Mouse (Mus musculus) forebrain, embryonic 11.5 days (tissue): ENCODE measurements at regions not wholly inside any gene's neighbourhood (a gene's known extent, or its start where the extent isn't known, plus 50 kb on each side); places are given as distances from the start of the nearest gene placed in this dataset.

Source experiments
- ATAC-seq: fragments of 200-750 bp; cut with Nextera tagmentation; replicated peaks from 2 replicates; pipeline ENCODE4 v1.8.0; 2017; ENCODE audit warnings: moderate TSS enrichment; ENCODE audit not compliant: low FRiP score
- DNase-seq: peaks from one replicate; pipeline ENCODE4 v3.0.0-alpha.2; 2017; ENCODE audit warnings: low spot score
- H3K27ac ChIP-seq: fragments of 300-500 bp; sonication (generic); 2 replicates; pipeline ENCODE4 v1.5.1; 2014; ENCODE audit warnings: low read depth, low read length
- H3K27me3 ChIP-seq: fragments of 300-500 bp; sonication (generic); 2 replicates; pipeline ENCODE4 v1.6.1; 2014; ENCODE audit warnings: mild to moderate bottlenecking, low read length, mixed read lengths; ENCODE audit not compliant: control insufficient read depth, insufficient read depth
- H3K36me3 ChIP-seq: fragments of 300-500 bp; sonication (generic); 2 replicates; pipeline ENCODE4 v1.6.1; 2014; ENCODE audit warnings: mild to moderate bottlenecking, low read length, moderate library complexity, mixed read lengths; ENCODE audit not compliant: control insufficient read depth, insufficient read depth
- H3K4me1 ChIP-seq: fragments of 300-500 bp; sonication (generic); replicated peaks from 2 replicates; pipeline ENCODE4 v1.6.1; 2014; ENCODE audit warnings: low read length, mixed read lengths; ENCODE audit not compliant: control insufficient read depth, insufficient read depth
- H3K4me2 ChIP-seq: fragments of 300-500 bp; sonication (generic); 2 replicates; pipeline ENCODE4 v1.6.1; 2014; ENCODE audit warnings: low read depth, mild to moderate bottlenecking, low read length, moderate library complexity, mixed read lengths; ENCODE audit not compliant: severe bottlenecking
- H3K4me3 ChIP-seq: fragments of 300-500 bp; sonication (generic); 2 replicates; pipeline ENCODE4 v1.5.1; 2014; ENCODE audit warnings: low read depth, low read length
- H3K9ac ChIP-seq: fragments of 300-500 bp; sonication (generic); 2 replicates; pipeline ENCODE4 v1.6.1; 2014; ENCODE audit warnings: low read length
- H3K9me3 ChIP-seq: fragments of 300-500 bp; sonication (generic); 2 replicates; pipeline ENCODE4 v1.6.1; 2016; ENCODE audit warnings: low read length, mixed read lengths; ENCODE audit not compliant: control insufficient read depth
- WGBS: fragments of 180-500 bp; shearing (Covaris S2); extraction: QIAGEN DNeasy Blood & Tissue Kit; methylation state at CpG from one replicate; pipeline ENCODE4 v1.1.7; 2014; 5-methylcytosine and 5-hydroxymethylcytosine counted together

- H3K27ac ChIP-seq: no peak overlapping the region
- H3K9me3 ChIP-seq: no peaks in the 10 kb centered on the region
- DNase-seq (no peak), ATAC-seq (no peak)
- WGBS: 85% methylated on average over 4 of the region's 4 CpGs
- no peak overlapping the region for H3K4me2 ChIP-seq
- H3K27me3 ChIP-seq: no peaks in the 10 kb centered on the region
- no peaks in the 10 kb centered on the region for H3K4me1 ChIP-seq
- no peak overlapping the region for H3K9ac ChIP-seq
- no peak overlapping the region for H3K4me3 ChIP-seq
- no peaks in the 10 kb centered on the region for H3K36me3 ChIP-seq
Observed at GRCm38 (mm10) chr13:82372612-82373011, 589.7 kb downstream of the Cetn3 start.

- no peak overlapping the region for H3K27ac ChIP-seq
- H3K4me3 ChIP-seq: no peak overlapping the region
- ATAC-seq: no peak
- no peak for DNase-seq
- H3K27me3 ChIP-seq: no peaks in the 10 kb centered on the region
- no peaks in the 10 kb centered on the region for H3K9me3 ChIP-seq
- no peak overlapping the region for H3K9ac ChIP-seq
- no peak overlapping the region for H3K4me2 ChIP-seq
- no peaks in the 10 kb centered on the region for H3K36me3 ChIP-seq
- H3K4me1 ChIP-seq: no peaks in the 10 kb centered on the region
Observed at GRCm38 (mm10) chr13:82392908-82393307, 610.0 kb downstream of the Cetn3 start.

DNA sequence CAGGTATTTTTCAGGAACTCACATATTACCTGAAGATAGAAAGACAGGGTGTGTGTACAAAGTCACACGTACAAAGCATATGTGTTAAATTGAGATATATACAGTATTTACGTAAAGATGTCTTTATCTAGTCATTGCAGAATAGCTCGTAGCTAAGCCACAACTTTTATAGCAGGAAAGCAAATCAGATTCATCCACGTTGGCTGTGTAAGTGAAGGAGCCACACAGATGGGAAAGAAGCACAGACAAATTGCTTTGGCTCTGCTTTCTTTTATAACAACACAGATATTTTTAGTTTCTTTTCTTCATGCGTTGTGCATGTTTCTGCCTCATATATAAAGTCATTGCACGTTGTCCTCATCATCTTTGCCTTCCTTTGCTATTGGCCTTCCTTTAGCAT lies 610.6 kb downstream of the Cetn3 start:
- Histone ChIP-seq H3K27me3 (no peaks in the 10 kb centered on the region), H3K4me2 (no peak overlapping the region), H3K4me1 (no peaks in the 10 kb centered on the region), H3K9me3 (no peaks in the 10 kb centered on the region), H3K27ac (no peak overlapping the region), H3K9ac (no peak overlapping the region), H3K36me3 (no peaks in the 10 kb centered on the region), H3K4me3 (no peak overlapping the region)
- WGBS: 90% methylated on average over 6 of the region's 6 CpGs
- DNase-seq (no peak), ATAC-seq (no peak)

- H3K9ac ChIP-seq: no peak overlapping the region
- no peaks in the 10 kb centered on the region for H3K27me3 ChIP-seq
- WGBS: 86% methylated on average over 3 of the region's 3 CpGs
- no peaks in the 10 kb centered on the region for H3K4me1 ChIP-seq
- no peak overlapping the region for H3K4me3 ChIP-seq
- no peak overlapping the region for H3K4me2 ChIP-seq
- H3K9me3 ChIP-seq: no peaks in the 10 kb centered on the region
- no peaks in the 10 kb centered on the region for H3K36me3 ChIP-seq
- ATAC-seq (no peak), DNase-seq (no peak)
- no peak overlapping the region for H3K27ac ChIP-seq
Observed at GRCm38 (mm10) chr13:82413677-82414076, 630.8 kb downstream of the Cetn3 start.

- no peak overlapping the region for H3K9ac ChIP-seq
- DNase-seq: no peak
Observed at GRCm38 (mm10) chr13:82420966-82421365, 638.1 kb downstream of the Cetn3 start.

GRCm38 (mm10) chr13:82423911-82424654 lies 641.2 kb downstream of the Cetn3 start:
- WGBS: 78% methylated on average over 5 of the region's 5 CpGs
- no peaks in the 10 kb centered on the region for H3K4me1 ChIP-seq
- DNase-seq (no peak), ATAC-seq (no peak)
- H3K27me3 ChIP-seq: no peaks in the 10 kb centered on the region
- H3K4me2 ChIP-seq: no peak overlapping the region
- H3K27ac ChIP-seq: no peak overlapping the region
- no peak overlapping the region for H3K9ac ChIP-seq
- no peak overlapping the region for H3K4me3 ChIP-seq
- H3K36me3 ChIP-seq: no peaks in the 10 kb centered on the region
- H3K9me3 ChIP-seq: no peaks in the 10 kb centered on the region

More at GRCm38 (mm10) chr13:82420966-82421365, 638.1 kb downstream of the Cetn3 start:
- no peak overlapping the region for H3K4me2 ChIP-seq
- no peaks in the 10 kb centered on the region for H3K36me3 ChIP-seq
- H3K27ac ChIP-seq: no peak overlapping the region
- no peak for ATAC-seq
- no peak overlapping the region for H3K4me3 ChIP-seq
- H3K9me3 ChIP-seq: no peaks in the 10 kb centered on the region
- no peaks in the 10 kb centered on the region for H3K27me3 ChIP-seq
- no peaks in the 10 kb centered on the region for H3K4me1 ChIP-seq

GRCm38 (mm10) chr13:82424732-82425341 lies 642.0 kb downstream of the Cetn3 start:
- Histone ChIP-seq H3K27me3 (no peaks in the 10 kb centered on the region), H3K4me3 (no peak overlapping the region), H3K27ac (no peak overlapping the region), H3K9ac (no peak overlapping the region), H3K36me3 (no peaks in the 10 kb centered on the region), H3K9me3 (no peaks in the 10 kb centered on the region), H3K4me2 (no peak overlapping the region), H3K4me1 (no peaks in the 10 kb centered on the region)
- WGBS: 83% methylated on average over 10 of the region's 10 CpGs
- DNase-seq: no peak
- ATAC-seq: no peak

- WGBS: 80% methylated on average over 2 of the region's 2 CpGs
- DNase-seq (no peak), ATAC-seq (no peak)
- H3K27ac ChIP-seq: no peak overlapping the region
- no peaks in the 10 kb centered on the region for H3K4me1 ChIP-seq
- no peaks in the 10 kb centered on the region for H3K36me3 ChIP-seq
- no peak overlapping the region for H3K9ac ChIP-seq
- no peaks in the 10 kb centered on the region for H3K9me3 ChIP-seq
- no peaks in the 10 kb centered on the region for H3K27me3 ChIP-seq
- no peak overlapping the region for H3K4me2 ChIP-seq
- no peak overlapping the region for H3K4me3 ChIP-seq
Observed at GRCm38 (mm10) chr13:82432411-82432810, 649.5 kb downstream of the Cetn3 start.

- no peaks in the 10 kb centered on the region for H3K27me3 ChIP-seq
- no peak overlapping the region for H3K9ac ChIP-seq
- H3K36me3 ChIP-seq: no peaks in the 10 kb centered on the region
- DNase-seq (no peak), ATAC-seq (no peak)
- 82% methylated on average over 1 of the region's 1 CpGs for WGBS
- H3K4me3 ChIP-seq: no peak overlapping the region
- H3K4me2 ChIP-seq: no peak overlapping the region
- H3K4me1 ChIP-seq: no peaks in the 10 kb centered on the region
- no peaks in the 10 kb centered on the region for H3K9me3 ChIP-seq
- no peak overlapping the region for H3K27ac ChIP-seq
Observed at GRCm38 (mm10) chr13:82439294-82439693, 656.4 kb downstream of the Cetn3 start.
